Mouse (Mus musculus) lung, embryonic 16.5 days (tissue): Measurements from ENCODE around the gene 4930449I24Rik. TPM values are rescaled to one million over a fixed set of nuclear protein-coding genes. Genes with fewer than 3 reads are reported as not detected.
"Not testable (repeated sequence)": the region's sequence is repeated elsewhere in the genome, so short reads cannot be mapped to it uniquely, and the experiment has no call there.

Experiments used
- ATAC-seq: fragments of 200-750 bp; cut with Nextera tagmentation; 2 replicates; pipeline ENCODE4 v1.8.0; 2017; ENCODE audit warnings: low read depth, mild to moderate bottlenecking, moderate library complexity
- H3K27ac ChIP-seq: fragments of 300-500 bp; sonication (generic); 2 replicates; pipeline ENCODE4 v1.5.1; 2014; ENCODE audit warnings: mild to moderate bottlenecking, control low read depth, low read length
- H3K27me3 ChIP-seq: fragments of 300-500 bp; sonication (generic); 2 replicates; pipeline ENCODE4 v1.6.1; 2014; ENCODE audit warnings: low read depth, low read length, mixed read lengths; ENCODE audit not compliant: control insufficient read depth, insufficient read depth
- H3K36me3 ChIP-seq: fragments of 300-500 bp; sonication (generic); 2 replicates; pipeline ENCODE4 v1.6.1; 2014; ENCODE audit warnings: low read length; ENCODE audit not compliant: control insufficient read depth, insufficient read depth
- H3K4me1 ChIP-seq: fragments of 300-500 bp; sonication (generic); replicated peaks from 2 replicates; pipeline ENCODE4 v1.6.1; 2014; ENCODE audit warnings: low read length, mixed read lengths; ENCODE audit not compliant: control insufficient read depth, insufficient read depth
- H3K4me2 ChIP-seq: fragments of 300-500 bp; sonication (generic); 2 replicates; pipeline ENCODE4 v1.6.1; 2014; ENCODE audit warnings: low read depth, low read length, control low read depth
- H3K4me3 ChIP-seq: fragments of 300-500 bp; sonication (generic); 2 replicates; pipeline ENCODE4 v1.5.1; 2014; ENCODE audit warnings: mild to moderate bottlenecking, low read length, control low read depth
- H3K9ac ChIP-seq: fragments of 300-500 bp; sonication (generic); 2 replicates; pipeline ENCODE4 v1.6.1; 2014; ENCODE audit warnings: low read length, control low read depth
- H3K9me3 ChIP-seq: fragments of 300-500 bp; sonication (generic); 2 replicates; pipeline ENCODE4 v1.6.1; 2016; ENCODE audit warnings: low read length; ENCODE audit not compliant: control insufficient read depth
- WGBS: fragments of 180-500 bp; shearing (Covaris S2); extraction: QIAGEN DNeasy Blood & Tissue Kit; methylation state at CpG from one replicate; pipeline ENCODE4 v1.1.7; 2014; 5-methylcytosine and 5-hydroxymethylcytosine counted together
- polyA plus RNA-seq: library from polyadenylated mRNA; unstranded; fragments of >200 nt; fragmentation: Nextera tagmentation; extraction: Ambion mirVana; gene quantifications from 2 replicates; pipeline ENCODE4 v1.2.1, GENCODE M21; 2015

4930449I24Rik gene
- not detected in 2 replicates for polyA plus RNA-seq

GRCm38 (mm10) chr5:146502099-146502498, at the start of gene 4930449I24Rik:
TSS of gene 4930449I24Rik (plus strand) at chr5:146502399.
- H3K4me3 ChIP-seq, H3K4me1 ChIP-seq, H3K27ac ChIP-seq, ATAC-seq, H3K36me3 ChIP-seq, H3K9me3 ChIP-seq, H3K9ac ChIP-seq, H3K4me2 ChIP-seq, H3K27me3 ChIP-seq: not testable (repeated sequence)
- no CpG with 5 or more reads among the region's 5 CpGs for WGBS

GRCm38 (mm10) chr5:146453556-146453955, 48.6 kb upstream of the 4930449I24Rik start:
- H3K9me3 ChIP-seq = no peaks in the 10 kb centered on the region
- no peak overlapping the region for H3K4me2 ChIP-seq
- 76% methylated on average over 6 of the region's 6 CpGs for WGBS
- no peaks in the 10 kb centered on the region for H3K27me3 ChIP-seq
- no peak overlapping the region for H3K9ac ChIP-seq
- no peak overlapping the region for H3K27ac ChIP-seq
- no peak for ATAC-seq
- no peaks in the 10 kb centered on the region for H3K36me3 ChIP-seq
- no peak overlapping the region for H3K4me3 ChIP-seq
- no peaks in the 10 kb centered on the region for H3K4me1 ChIP-seq

- WGBS = 63% methylated on average over 8 of the region's 8 CpGs
- Histone ChIP-seq H3K27ac (no peak overlapping the region), H3K4me2 (no peak overlapping the region), H3K36me3 (no peaks in the 10 kb centered on the region), H3K9me3 (no peaks in the 10 kb centered on the region), H3K4me3 (no peak overlapping the region), H3K4me1 (no peaks in the 10 kb centered on the region), H3K27me3 (no peaks in the 10 kb centered on the region), H3K9ac (no peak overlapping the region)
- ATAC-seq = no peak
These were observed 40.6 kb upstream of the 4930449I24Rik start for GRCm38 (mm10) chr5:146461612-146462011.

GRCm38 (mm10) chr5:146466663-146467062, 35.5 kb upstream of the 4930449I24Rik start:
- Histone ChIP-seq H3K9ac (no peak overlapping the region), H3K4me3 (no peak overlapping the region), H3K27me3 (no peaks in the 10 kb centered on the region), H3K4me1 (no peaks in the 10 kb centered on the region), H3K27ac (no peak overlapping the region), H3K9me3 (no peaks in the 10 kb centered on the region), H3K4me2 (no peak overlapping the region), H3K36me3 (no peaks in the 10 kb centered on the region)
- 88% methylated on average over 19 of the region's 19 CpGs for WGBS
- no peak for ATAC-seq

GRCm38 (mm10) chr5:146468311-146468710, 33.9 kb upstream of the 4930449I24Rik start:
- H3K4me1 ChIP-seq = no peaks in the 10 kb centered on the region
- no peak for ATAC-seq
- 86% methylated on average over 9 of the region's 9 CpGs for WGBS
- no peak overlapping the region for H3K4me2 ChIP-seq
- H3K9ac ChIP-seq = no peak overlapping the region
- no peak overlapping the region for H3K27ac ChIP-seq
- no peaks in the 10 kb centered on the region for H3K27me3 ChIP-seq
- H3K36me3 ChIP-seq = no peaks in the 10 kb centered on the region
- no peak overlapping the region for H3K4me3 ChIP-seq
- H3K9me3 ChIP-seq = no peaks in the 10 kb centered on the region

- no peaks in the 10 kb centered on the region for H3K36me3 ChIP-seq
- H3K27me3 ChIP-seq = no peaks in the 10 kb centered on the region
- H3K4me2 ChIP-seq = no peak overlapping the region
- H3K4me3 ChIP-seq = no peak overlapping the region
- 85% methylated on average over 9 of the region's 9 CpGs for WGBS
- no peaks in the 10 kb centered on the region for H3K9me3 ChIP-seq
- H3K4me1 ChIP-seq = no peaks in the 10 kb centered on the region
- H3K9ac ChIP-seq = no peak overlapping the region
- no peak for ATAC-seq
- H3K27ac ChIP-seq = no peak overlapping the region
These were observed 31.4 kb upstream of the 4930449I24Rik start for GRCm38 (mm10) chr5:146470821-146471220.

GRCm38 (mm10) chr5:146471311-146471710, 30.9 kb upstream of the 4930449I24Rik start:
- H3K9me3 ChIP-seq = no peaks in the 10 kb centered on the region
- no peak overlapping the region for H3K4me2 ChIP-seq
- no peaks in the 10 kb centered on the region for H3K36me3 ChIP-seq
- H3K27me3 ChIP-seq = no peaks in the 10 kb centered on the region
- WGBS = 68% methylated on average over 5 of the region's 5 CpGs
- no peak overlapping the region for H3K4me3 ChIP-seq
- no peaks in the 10 kb centered on the region for H3K4me1 ChIP-seq
- no peak for ATAC-seq
- H3K27ac ChIP-seq = no peak overlapping the region
- no peak overlapping the region for H3K9ac ChIP-seq

GRCm38 (mm10) chr5:146471821-146472220, 30.4 kb upstream of the 4930449I24Rik start:
- no peaks in the 10 kb centered on the region for H3K27me3 ChIP-seq

GRCm38 (mm10) chr5:146479564-146479963, 22.6 kb upstream of the 4930449I24Rik start:
- not testable (repeated sequence) for H3K27ac ChIP-seq, H3K9me3 ChIP-seq, H3K36me3 ChIP-seq, H3K27me3 ChIP-seq, H3K4me3 ChIP-seq, H3K4me2 ChIP-seq, H3K4me1 ChIP-seq, H3K9ac ChIP-seq, ATAC-seq
- WGBS = 3% methylated on average over 4 of the region's 4 CpGs

More at GRCm38 (mm10) chr5:146471821-146472220, 30.4 kb upstream of the 4930449I24Rik start:
- WGBS = 92% methylated on average over 12 of the region's 12 CpGs
- no peak overlapping the region for H3K9ac ChIP-seq
- no peak overlapping the region for H3K27ac ChIP-seq
- H3K36me3 ChIP-seq = no peaks in the 10 kb centered on the region
- no peak overlapping the region for H3K4me2 ChIP-seq
- H3K4me3 ChIP-seq = no peak overlapping the region
- H3K4me1 ChIP-seq = no peaks in the 10 kb centered on the region
- H3K9me3 ChIP-seq = no peaks in the 10 kb centered on the region
- ATAC-seq = no peak

GRCm38 (mm10) chr5:146481665-146482064, 20.5 kb upstream of the 4930449I24Rik start, which contains the start of gene Gm6408:
TSS of gene Gm6408 (plus strand) at chr5:146481965.
- H3K9me3 ChIP-seq, H3K4me2 ChIP-seq, ATAC-seq, H3K36me3 ChIP-seq, H3K27me3 ChIP-seq, H3K4me3 ChIP-seq, H3K4me1 ChIP-seq, H3K27ac ChIP-seq, H3K9ac ChIP-seq: not testable (repeated sequence)
- 67% methylated on average over 1 of the region's 3 CpGs for WGBS
